Mouse (Mus musculus): ENCODE results near the gene Rassf3.

Rassf3 gene

GRCm38 (mm10) chr10:121488623-121489299 lies 12.6 kb upstream of the Rassf3 start:
- peak; percentile 44 for DNase-seq

GRCm38 (mm10) chr10:121487716-121488115 lies 11.6 kb upstream of the Rassf3 start:
- DNase-seq = no peak

GRCm38 (mm10) chr10:121486350-121486749 lies 10.2 kb upstream of the Rassf3 start:
- DNase-seq = peak; percentile 52

- no peak for DNase-seq
Observed at GRCm38 (mm10) chr10:121483364-121483763, 7.2 kb upstream of the Rassf3 start.

- DNase-seq = no peak
Observed at GRCm38 (mm10) chr10:121481141-121481540, 5.0 kb upstream of the Rassf3 start.

- no peak for DNase-seq
Observed at GRCm38 (mm10) chr10:121479987-121480386, 3.8 kb upstream of the Rassf3 start.

GRCm38 (mm10) chr10:121477433-121477832 lies 1.3 kb upstream of the Rassf3 start:
- peak; percentile 18 for DNase-seq

GRCm38 (mm10) chr10:121476968-121477337 lies 806 bp upstream of the Rassf3 start:
- no peak for DNase-seq

- DNase-seq = peak; percentile 76
Observed at GRCm38 (mm10) chr10:121475672-121476146, 438 bp downstream of the Rassf3 start.

GRCm38 (mm10) chr10:121475101-121475671 lies 961 bp downstream of the Rassf3 start:
- DNase-seq = no peak

GRCm38 (mm10) chr10:121474288-121474687 lies 1.9 kb downstream of the Rassf3 start:
- DNase-seq = no peak

GRCm38 (mm10) chr10:121473723-121474215 lies 2.4 kb downstream of the Rassf3 start:
- DNase-seq = peak; percentile 17

- DNase-seq = no peak
Observed at GRCm38 (mm10) chr10:121472593-121473217, 3.4 kb downstream of the Rassf3 start.

GRCm38 (mm10) chr10:121471570-121472197 lies 4.5 kb downstream of the Rassf3 start:
- no peak for DNase-seq

GRCm38 (mm10) chr10:121469625-121470024 lies 6.5 kb downstream of the Rassf3 start:
- peak; percentile 32 for DNase-seq

- DNase-seq = no peak
Observed at GRCm38 (mm10) chr10:121468985-121469384, 7.2 kb downstream of the Rassf3 start.

- no peak for DNase-seq
Observed at GRCm38 (mm10) chr10:121468261-121468660, 7.9 kb downstream of the Rassf3 start.

- no peak for DNase-seq
Observed at GRCm38 (mm10) chr10:121467792-121468191, 8.4 kb downstream of the Rassf3 start.

- DNase-seq = no peak
Observed at GRCm38 (mm10) chr10:121467016-121467415, 9.1 kb downstream of the Rassf3 start.

GRCm38 (mm10) chr10:121465033-121465432 lies 11.1 kb downstream of the Rassf3 start:
- no peak for DNase-seq

GRCm38 (mm10) chr10:121462162-121462881 lies 13.8 kb downstream of the Rassf3 start:
- DNase-seq = no peak

- peak; percentile 16 for DNase-seq
Observed at GRCm38 (mm10) chr10:121461404-121462161, 14.6 kb downstream of the Rassf3 start.
